Mouse (Mus musculus) embryonic facial prominence, embryonic 13.5 days (tissue): Measurements from ENCODE around the gene Orai3. TPM values are rescaled to one million over a fixed set of nuclear protein-coding genes. Genes with fewer than 3 reads are reported as not detected.
"Not testable (repeated sequence)": the region's sequence is repeated elsewhere in the genome, so short reads cannot be mapped to it uniquely, and the experiment has no call there.

Source experiments
- ATAC-seq: fragments of 200-750 bp; cut with Nextera tagmentation; 2 replicates; pipeline ENCODE4 v1.8.0; 2017; ENCODE audit warnings: low read depth; ENCODE audit not compliant: insufficient number of reproducible peaks, insufficient read depth, low FRiP score, low TSS enrichment
- H3K27ac ChIP-seq: fragments of 300-500 bp; sonication (generic); 2 replicates; pipeline ENCODE4 v1.5.1; 2015; ENCODE audit warnings: moderate library complexity, mild to moderate bottlenecking, inconsistent platforms
- H3K27me3 ChIP-seq: fragments of 300-500 bp; sonication (generic); 2 replicates; pipeline ENCODE4 v1.6.1; 2015; ENCODE audit warnings: mild to moderate bottlenecking, inconsistent platforms
- H3K36me3 ChIP-seq: fragments of 300-500 bp; sonication (generic); 2 replicates; pipeline ENCODE4 v1.6.1; 2015; ENCODE audit warnings: mild to moderate bottlenecking, inconsistent platforms
- H3K4me1 ChIP-seq: fragments of 300-500 bp; sonication (generic); 2 replicates; pipeline ENCODE4 v1.6.1; 2015; ENCODE audit warnings: inconsistent platforms
- H3K4me2 ChIP-seq: fragments of 300-500 bp; sonication (generic); 2 replicates; pipeline ENCODE4 v1.6.1; 2015; ENCODE audit warnings: moderate library complexity, mild to moderate bottlenecking, inconsistent platforms
- H3K4me3 ChIP-seq: fragments of 300-500 bp; sonication (generic); 2 replicates; pipeline ENCODE4 v1.5.1; 2015; ENCODE audit warnings: mild to moderate bottlenecking, inconsistent platforms
- H3K9ac ChIP-seq: fragments of 300-500 bp; sonication (generic); 2 replicates; pipeline ENCODE4 v1.6.1; 2015; ENCODE audit warnings: mild to moderate bottlenecking, inconsistent platforms
- H3K9me3 ChIP-seq: fragments of 300-500 bp; sonication (generic); 2 replicates; pipeline ENCODE4 v1.6.1; 2016; ENCODE audit warnings: inconsistent platforms
- WGBS: fragments of 180-500 bp; shearing (Covaris S2); methylation state at CpG from one replicate; pipeline ENCODE4 v1.1.7; 2015; ENCODE audit warnings: mixed read lengths; 5-methylcytosine and 5-hydroxymethylcytosine counted together
- polyA plus RNA-seq: library from polyadenylated mRNA; unstranded; fragments of >200 nt; fragmentation: Nextera tagmentation; extraction: Ambion mirVana; gene quantifications from 2 replicates; pipeline ENCODE4 v1.2.1, GENCODE M21; 2015

The Orai3 gene
- polyA plus RNA-seq, 1 experiment from 2014 or later, result 16.4 TPM

- not testable (repeated sequence) for H3K27me3 ChIP-seq, H3K9me3 ChIP-seq, ATAC-seq
- H3K4me3 ChIP-seq, result peak overlapping the region; percentile 80
- peaks cover 27% of the 10 kb centered on the region for H3K4me1 ChIP-seq
- 69% methylated on average over 7 of the region's 7 CpGs for WGBS
- H3K4me2 ChIP-seq, result peak overlapping the region; percentile 89
- peak overlapping the region; percentile 92 for H3K9ac ChIP-seq
- peak overlapping the region; percentile 98 for H3K27ac ChIP-seq
- H3K36me3 ChIP-seq, result peaks cover 21% of the 10 kb centered on the region
Measured at GRCm38 (mm10) chr7:127775837-127776236, 6.2 kb downstream of the Orai3 start.

- Histone ChIP-seq H3K4me3 (peak within 1 kb of the TSS; percentile 80), H3K36me3 (peaks cover 27% of the 10 kb centered on the region), H3K27me3 (no peaks in the 10 kb centered on the region), H3K27ac (peak within 1 kb of the TSS; percentile 98), H3K9ac (peak within 1 kb of the TSS; percentile 92), H3K4me1 (peaks cover 21% of the 10 kb centered on the region), H3K9me3 (no peaks in the 10 kb centered on the region), H3K4me2 (peak within 1 kb of the TSS; percentile 89)
- WGBS, result under 1% methylated on average over 23 of the region's 23 CpGs
- ATAC-seq, result peak; percentile 34; the same call in 1 of the 2 replicates
Measured at GRCm38 (mm10) chr7:127776426-127776825, 6.8 kb downstream of the Orai3 start, which contains the start of gene Setd1a. Setd1a (plus strand) TSS chr7:127776670.

GRCm38 (mm10) chr7:127776878-127777473 lies 7.4 kb downstream of the Orai3 start:
- peak; percentile 85 for ATAC-seq
- Histone ChIP-seq H3K9me3 (no peaks in the 10 kb centered on the region), H3K4me3 (peak overlapping the region; percentile 80), H3K4me1 (peaks cover 21% of the 10 kb centered on the region), H3K27me3 (no peaks in the 10 kb centered on the region), H3K4me2 (peak overlapping the region; percentile 89), H3K27ac (peak overlapping the region; percentile 98), H3K9ac (peak overlapping the region; percentile 92), H3K36me3 (peaks cover 32% of the 10 kb centered on the region)
- under 1% methylated on average over 69 of the region's 70 CpGs for WGBS

GRCm38 (mm10) chr7:127777474-127778266 lies 8.1 kb downstream of the Orai3 start:
- Histone ChIP-seq H3K27me3 (no peaks in the 10 kb centered on the region), H3K4me3 (peak overlapping the region; percentile 80), H3K9ac (peak overlapping the region; percentile 92), H3K4me1 (peaks cover 21% of the 10 kb centered on the region), H3K4me2 (peak overlapping the region; percentile 89), H3K9me3 (no peaks in the 10 kb centered on the region), H3K36me3 (peaks cover 39% of the 10 kb centered on the region), H3K27ac (peak overlapping the region; percentile 98)
- 2% methylated on average over 50 of the region's 66 CpGs for WGBS
- peak; percentile 32; the same call in 1 of the 2 replicates for ATAC-seq

- Histone ChIP-seq H3K27me3 (no peaks in the 10 kb centered on the region), H3K4me1 (peaks cover 21% of the 10 kb centered on the region), H3K36me3 (peaks cover 44% of the 10 kb centered on the region), H3K4me2 (peak overlapping the region; percentile 89), H3K4me3 (peak overlapping the region; percentile 80), H3K27ac (no peak overlapping the region), H3K9ac (peak overlapping the region; percentile 92), H3K9me3 (no peaks in the 10 kb centered on the region)
- WGBS, result 75% methylated on average over 4 of the region's 4 CpGs
- ATAC-seq, result no peak
Measured at GRCm38 (mm10) chr7:127778350-127778749, 8.7 kb downstream of the Orai3 start.

- WGBS, result 94% methylated on average over 7 of the region's 7 CpGs
Measured at GRCm38 (mm10) chr7:127785308-127785707, 15.7 kb downstream of the Orai3 start, which contains the start of gene Gm49388. Gm49388 (plus strand) TSS chr7:127785608.

GRCm38 (mm10) chr7:127797076-127797845 lies 27.6 kb downstream of the Orai3 start:
- no peak overlapping the region for H3K4me3 ChIP-seq
- peaks cover 87% of the 10 kb centered on the region for H3K36me3 ChIP-seq
- H3K4me1 ChIP-seq, result peaks cover 12% of the 10 kb centered on the region; the same call in 1 of the 2 replicates
- no peak overlapping the region for H3K4me2 ChIP-seq
- no peak overlapping the region for H3K27ac ChIP-seq
- no peaks in the 10 kb centered on the region for H3K27me3 ChIP-seq
- 91% methylated on average over 23 of the region's 23 CpGs for WGBS
- no peak overlapping the region for H3K9ac ChIP-seq
- H3K9me3 ChIP-seq, result no peaks in the 10 kb centered on the region
- no peak for ATAC-seq

More at GRCm38 (mm10) chr7:127785308-127785707, 15.7 kb downstream of the Orai3 start, which contains the start of gene Gm49388:
- Histone ChIP-seq H3K4me1 (no peaks in the 10 kb centered on the region), H3K9ac (0 out of 2 replicates have a peak within 1 kb of the TSS, but pooled peaks have one; percentile 16), H3K27ac (no peak within 1 kb of the TSS), H3K9me3 (no peaks in the 10 kb centered on the region), H3K36me3 (peaks cover 99% of the 10 kb centered on the region), H3K27me3 (no peaks in the 10 kb centered on the region), H3K4me3 (no peak within 1 kb of the TSS), H3K4me2 (no peak within 1 kb of the TSS)
- ATAC-seq, result no peak

GRCm38 (mm10) chr7:127798591-127798990 lies 29.0 kb downstream of the Orai3 start:
- Histone ChIP-seq H3K4me1 (peaks cover 12% of the 10 kb centered on the region; the same call in 1 of the 2 replicates), H3K36me3 (peaks cover 85% of the 10 kb centered on the region), H3K4me3 (no peak overlapping the region), H3K27ac (no peak overlapping the region), H3K9me3 (no peaks in the 10 kb centered on the region), H3K4me2 (no peak overlapping the region), H3K27me3 (no peaks in the 10 kb centered on the region), H3K9ac (no peak overlapping the region)
- 86% methylated on average over 4 of the region's 4 CpGs for WGBS
- no peak for ATAC-seq

- WGBS, result 89% methylated on average over 13 of the region's 13 CpGs
- H3K36me3 ChIP-seq, result peaks cover 86% of the 10 kb centered on the region
Measured at GRCm38 (mm10) chr7:127799211-127799610, 29.6 kb downstream of the Orai3 start.

GRCm38 (mm10) chr7:127799738-127800137 lies 30.1 kb downstream of the Orai3 start:
- ATAC-seq, result no peak
- WGBS, result 92% methylated on average over 1 of the region's 1 CpGs
- H3K27ac ChIP-seq, result 0 out of 2 replicates have a peak overlapping the region, but pooled peaks have one; percentile 33

More at GRCm38 (mm10) chr7:127799211-127799610, 29.6 kb downstream of the Orai3 start:
- peaks cover 12% of the 10 kb centered on the region; the same call in 1 of the 2 replicates for H3K4me1 ChIP-seq
- H3K9ac ChIP-seq, result no peak overlapping the region
- no peak overlapping the region for H3K4me3 ChIP-seq
- H3K27me3 ChIP-seq, result no peaks in the 10 kb centered on the region
- no peak overlapping the region for H3K4me2 ChIP-seq
- H3K9me3 ChIP-seq, result no peaks in the 10 kb centered on the region
- no peak for ATAC-seq
- H3K27ac ChIP-seq, result no peak overlapping the region

More at GRCm38 (mm10) chr7:127799738-127800137, 30.1 kb downstream of the Orai3 start:
- H3K9ac ChIP-seq, result 0 out of 2 replicates have a peak overlapping the region, but pooled peaks have one; percentile 28
- H3K4me3 ChIP-seq, result no peak overlapping the region
- H3K9me3 ChIP-seq, result no peaks in the 10 kb centered on the region
- H3K4me2 ChIP-seq, result no peak overlapping the region
- H3K36me3 ChIP-seq, result peaks cover 87% of the 10 kb centered on the region
- no peaks in the 10 kb centered on the region for H3K27me3 ChIP-seq
- H3K4me1 ChIP-seq, result peaks cover 12% of the 10 kb centered on the region; the same call in 1 of the 2 replicates
